Mouse (Mus musculus): Measurements from ENCODE around the gene Gm38100.

The Gm38100 gene

DNA sequence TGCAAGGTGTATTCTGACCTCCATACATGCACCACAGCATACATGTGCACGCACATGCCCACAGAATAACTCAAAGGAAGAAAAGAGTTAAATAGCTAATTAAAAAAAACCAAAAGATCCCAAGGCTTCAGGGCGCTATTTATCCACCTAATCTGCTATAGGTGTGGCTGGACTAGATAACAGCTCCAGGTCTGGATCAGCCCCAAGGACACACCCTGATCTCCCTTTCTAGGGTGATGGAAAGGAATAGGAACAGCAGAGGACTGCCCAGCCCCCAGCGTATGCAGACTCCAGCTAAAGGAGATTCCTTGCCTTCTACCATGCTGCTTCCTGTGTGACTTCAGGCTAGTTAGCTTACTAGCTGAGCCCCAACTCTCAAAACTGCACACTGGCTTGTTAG, 8.1 kb upstream of the Gm38100 start:
- TF ChIP-seq POU5F1 (IDR thresholded peaks at IDR 0.05; ENCODE audit: borderline replicate concordance, low read length) (no peak), CTCF (conservative IDR thresholded peaks at IDR 0.05; ENCODE audit: low read length) (no peak)
- no peaks in the 10 kb centered on the region for H3K9me3 ChIP-seq (ENCODE audit: low read length)
- no peak overlapping the region for H3K4me3 ChIP-seq (replicated peaks; ENCODE audit: low read length)
- peaks cover 38% of the 10 kb centered on the region for H3K36me3 ChIP-seq (ENCODE audit: insufficient read depth, low read length)
- H3K4me1 ChIP-seq (replicated peaks; ENCODE audit: low read depth, low read length) = peaks cover 9% of the 10 kb centered on the region
- no peaks in the 10 kb centered on the region for H3K27me3 ChIP-seq (ENCODE audit: insufficient read depth, low read length)

DNA sequence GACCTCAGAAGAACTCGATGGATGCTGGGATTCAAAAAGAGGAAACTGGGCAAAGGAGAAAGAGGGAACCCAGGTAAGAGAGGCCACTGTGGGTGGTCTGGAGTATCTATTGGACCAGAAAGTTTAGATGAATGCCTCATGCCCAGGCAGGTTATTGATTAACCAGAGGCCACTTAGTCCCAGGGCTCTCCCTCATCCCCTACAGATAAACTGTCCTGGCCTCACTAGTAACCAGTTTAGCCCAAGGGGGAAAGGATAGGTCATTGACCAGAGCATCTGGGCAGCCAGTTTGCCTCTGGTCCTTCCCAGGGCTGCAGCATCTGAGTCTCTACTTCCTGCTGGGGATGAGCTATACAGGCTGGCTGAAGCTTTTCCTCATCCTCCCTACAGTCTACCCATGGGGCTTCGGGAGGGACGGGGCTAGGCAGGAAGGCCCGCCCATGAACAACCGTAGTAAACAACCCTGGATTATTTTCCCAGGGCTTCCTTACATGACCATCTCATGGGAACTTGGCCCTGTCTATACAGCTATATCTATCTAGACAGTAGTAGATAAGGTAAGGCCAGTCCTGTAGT, 6.3 kb upstream of the Gm38100 start:
- Histone ChIP-seq H3K36me3 (ENCODE audit: insufficient read depth, low read length) (peaks cover 20% of the 10 kb centered on the region), H3K4me3 (replicated peaks; ENCODE audit: low read length) (no peak overlapping the region), H3K9me3 (ENCODE audit: low read length) (no peaks in the 10 kb centered on the region), H3K4me1 (replicated peaks; ENCODE audit: low read depth, low read length) (peaks cover 9% of the 10 kb centered on the region), H3K27me3 (ENCODE audit: insufficient read depth, low read length) (0 out of 2 replicates have a peak, but pooled peaks cover 3% of the 10 kb centered on the region)
- no peak for TF ChIP-seq POU5F1 (IDR thresholded peaks at IDR 0.05; ENCODE audit: borderline replicate concordance, low read length)
- TF ChIP-seq CTCF (conservative IDR thresholded peaks at IDR 0.05; ENCODE audit: low read length) = no peak
- no peak for TF ChIP-seq NANOG (IDR thresholded peaks at IDR 0.05; ENCODE audit: borderline replicate concordance, low read length)

DNA sequence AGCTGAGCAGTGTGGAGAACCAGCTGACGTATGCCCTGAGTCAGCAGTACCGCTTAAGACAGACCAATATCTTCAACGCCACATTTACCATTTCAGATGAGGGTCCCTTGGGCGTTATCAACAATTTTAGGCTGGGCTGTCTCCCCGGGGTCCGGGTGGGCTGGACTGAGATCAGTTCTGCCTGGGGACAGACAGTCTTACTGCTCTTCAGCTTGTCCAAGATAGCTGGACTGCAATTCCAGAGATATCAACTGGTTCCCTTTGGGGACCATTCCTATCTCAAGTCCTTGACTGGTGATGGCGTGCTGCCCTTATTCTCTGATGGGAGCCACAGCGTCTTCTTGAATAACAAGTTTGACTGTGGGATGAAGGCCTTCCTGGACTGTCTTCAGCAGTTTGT, 962 bp downstream of the Gm38100 start:
- no peaks in the 10 kb centered on the region for H3K4me1 ChIP-seq (replicated peaks; ENCODE audit: low read depth, low read length)
- H3K4me3 ChIP-seq (replicated peaks; ENCODE audit: low read length) = 0 out of 2 replicates have a peak overlapping the region, but pooled peaks have one; percentile 13
- H3K36me3 ChIP-seq (ENCODE audit: insufficient read depth, low read length) = no peaks in the 10 kb centered on the region
- H3K27me3 ChIP-seq (ENCODE audit: insufficient read depth, low read length) = peaks cover 9% of the 10 kb centered on the region; the same call in 1 of the 2 replicates
- TF ChIP-seq NANOG (IDR thresholded peaks at IDR 0.05; ENCODE audit: borderline replicate concordance, low read length) (no peak), POU5F1 (IDR thresholded peaks at IDR 0.05; ENCODE audit: borderline replicate concordance, low read length) (no peak), CTCF (conservative IDR thresholded peaks at IDR 0.05; ENCODE audit: low read length) (no peak)
- no peaks in the 10 kb centered on the region for H3K9me3 ChIP-seq (ENCODE audit: low read length)

DNA sequence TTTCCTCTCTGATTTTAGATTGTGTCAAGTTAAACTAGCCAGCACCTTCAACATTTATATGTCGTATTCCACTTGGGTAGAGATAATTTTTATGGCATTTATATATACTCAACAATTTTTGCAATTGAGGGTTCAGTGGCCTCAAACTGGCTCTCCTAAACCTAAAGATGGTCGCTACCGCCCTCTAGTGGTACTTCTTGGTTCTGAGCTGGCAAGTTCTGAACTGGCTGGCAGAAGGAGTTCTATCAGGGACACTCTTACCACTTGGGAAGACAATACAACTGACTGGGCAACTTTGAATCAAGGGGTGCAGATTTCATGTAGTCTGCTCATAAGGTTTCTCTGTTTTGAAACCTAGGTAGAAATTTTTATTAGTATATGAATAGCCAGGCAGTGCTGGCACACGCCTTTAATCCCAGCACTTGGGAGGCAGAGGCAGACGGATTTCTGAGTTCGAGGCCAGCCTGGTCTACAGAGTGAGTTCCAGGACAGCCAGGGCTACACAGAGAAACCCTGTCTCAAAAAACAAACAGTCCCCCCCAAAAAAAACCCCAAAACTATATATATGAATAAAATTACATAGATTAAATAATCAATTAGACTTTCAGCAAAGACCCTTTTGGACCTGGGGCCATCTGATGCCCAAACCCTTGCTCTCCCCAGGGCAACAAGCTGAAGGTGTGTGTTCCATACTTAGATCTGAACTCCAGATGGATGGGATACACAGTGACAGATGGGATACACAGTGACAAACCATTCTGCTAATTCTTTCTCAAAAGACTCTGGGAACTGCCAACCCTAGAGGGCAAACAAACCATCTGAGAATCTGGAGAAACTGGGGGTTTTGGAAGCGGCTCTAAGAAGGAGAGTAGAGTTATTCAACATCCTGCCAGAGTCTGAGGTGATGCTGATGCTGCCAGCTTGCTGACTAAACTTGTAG, 4.0 kb downstream of the Gm38100 start:
- no peaks in the 10 kb centered on the region for H3K36me3 ChIP-seq (ENCODE audit: insufficient read depth, low read length)
- peaks cover 6% of the 10 kb centered on the region; the same call in 1 of the 2 replicates for H3K27me3 ChIP-seq (ENCODE audit: insufficient read depth, low read length)
- TF ChIP-seq NANOG (IDR thresholded peaks at IDR 0.05; ENCODE audit: borderline replicate concordance, low read length) = no peak
- TF ChIP-seq POU5F1 (IDR thresholded peaks at IDR 0.05; ENCODE audit: borderline replicate concordance, low read length) = no peak
- TF ChIP-seq CTCF (conservative IDR thresholded peaks at IDR 0.05; ENCODE audit: low read length) = peak; percentile 64
- no peaks in the 10 kb centered on the region for H3K4me1 ChIP-seq (replicated peaks; ENCODE audit: low read depth, low read length)
- no peak overlapping the region for H3K4me3 ChIP-seq (replicated peaks; ENCODE audit: low read length)
- no peaks in the 10 kb centered on the region for H3K9me3 ChIP-seq (ENCODE audit: low read length)

DNA sequence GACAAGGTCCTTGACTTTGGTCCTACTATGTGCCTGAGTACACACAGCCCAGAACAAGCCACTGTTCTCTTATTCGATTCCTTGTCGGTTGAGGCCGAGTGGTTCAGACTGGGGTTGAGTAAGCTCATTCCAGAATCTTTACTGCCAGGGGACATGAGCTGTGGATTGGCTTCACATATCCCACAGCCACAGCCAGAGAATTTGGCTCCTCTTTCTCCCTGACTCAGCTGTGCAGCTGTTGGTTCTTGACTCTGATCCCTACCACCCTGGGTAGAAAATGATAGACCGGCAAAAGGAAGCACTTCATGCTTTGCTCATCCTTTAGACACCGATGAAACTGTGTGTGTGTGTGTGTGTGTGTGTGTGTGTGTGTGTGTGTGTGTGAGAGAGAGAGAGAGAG, 11.3 kb downstream of the Gm38100 start:
- Histone ChIP-seq H3K9me3 (ENCODE audit: low read length) (peaks cover 5% of the 10 kb centered on the region; the same call in 1 of the 2 replicates), H3K4me1 (replicated peaks; ENCODE audit: low read depth, low read length) (peaks cover 3% of the 10 kb centered on the region; the same call in 1 of the 2 replicates), H3K27me3 (ENCODE audit: insufficient read depth, low read length) (0 out of 2 replicates have a peak, but pooled peaks cover 3% of the 10 kb centered on the region), H3K36me3 (ENCODE audit: insufficient read depth, low read length) (no peaks in the 10 kb centered on the region), H3K4me3 (replicated peaks; ENCODE audit: low read length) (no peak overlapping the region)
- TF ChIP-seq CTCF (conservative IDR thresholded peaks at IDR 0.05; ENCODE audit: low read length) (no peak), NANOG (IDR thresholded peaks at IDR 0.05; ENCODE audit: borderline replicate concordance, low read length) (no peak), POU5F1 (IDR thresholded peaks at IDR 0.05; ENCODE audit: borderline replicate concordance, low read length) (no peak)

DNA sequence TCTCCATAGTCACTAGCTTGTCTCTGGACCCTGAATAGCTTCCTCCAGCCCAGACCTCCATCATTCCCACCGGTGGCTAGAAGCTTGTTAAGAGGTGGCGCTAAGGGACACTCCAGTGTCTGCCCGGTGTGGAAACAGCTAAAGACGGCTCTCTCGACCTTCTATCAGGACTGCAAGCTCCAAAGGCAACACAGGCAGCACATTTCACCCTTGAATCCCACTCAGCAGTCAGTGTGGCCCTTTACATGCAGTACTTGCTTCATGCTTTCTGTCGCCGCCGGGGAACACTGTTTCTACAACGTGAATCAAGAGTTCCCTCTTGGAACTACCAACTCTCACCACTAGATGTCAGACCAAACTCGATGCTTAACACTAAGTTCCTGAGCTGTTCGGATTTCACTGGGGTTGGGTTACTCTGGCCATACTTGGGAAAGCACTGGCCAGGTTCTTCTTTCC, 16.2 kb downstream of the Gm38100 start:
- peaks cover 3% of the 10 kb centered on the region; the same call in 1 of the 2 replicates for H3K4me1 ChIP-seq (replicated peaks; ENCODE audit: low read depth, low read length)
- H3K36me3 ChIP-seq (ENCODE audit: insufficient read depth, low read length) = no peaks in the 10 kb centered on the region
- TF ChIP-seq NANOG (IDR thresholded peaks at IDR 0.05; ENCODE audit: borderline replicate concordance, low read length) (no peak), POU5F1 (IDR thresholded peaks at IDR 0.05; ENCODE audit: borderline replicate concordance, low read length) (no peak), CTCF (conservative IDR thresholded peaks at IDR 0.05; ENCODE audit: low read length) (peak; percentile 73)
- peaks cover 5% of the 10 kb centered on the region; the same call in 1 of the 2 replicates for H3K9me3 ChIP-seq (ENCODE audit: low read length)
- H3K4me3 ChIP-seq (replicated peaks; ENCODE audit: low read length) = 0 out of 2 replicates have a peak overlapping the region, but pooled peaks have one; percentile 23
- 0 out of 2 replicates have a peak, but pooled peaks cover 3% of the 10 kb centered on the region for H3K27me3 ChIP-seq (ENCODE audit: insufficient read depth, low read length)

DNA sequence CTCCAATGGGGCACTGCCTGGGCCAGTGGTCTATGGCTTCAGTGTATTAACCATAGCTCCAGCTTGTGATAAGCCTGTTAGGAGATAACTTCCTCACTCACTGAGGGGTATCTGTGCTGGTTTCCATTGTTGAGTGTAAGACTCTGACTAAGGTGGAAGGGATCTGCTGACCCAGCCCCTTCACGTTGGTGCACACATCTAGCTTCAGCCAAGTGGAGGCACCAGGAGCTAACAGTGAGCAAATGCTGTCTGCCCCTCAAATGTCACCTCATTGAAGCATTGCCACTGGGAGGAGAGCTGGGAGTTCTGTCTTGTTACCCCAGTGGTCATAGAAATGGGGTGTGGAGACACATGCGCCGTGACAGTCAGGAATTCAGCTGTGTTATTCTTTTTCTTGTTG, 18.6 kb downstream of the Gm38100 start:
- Histone ChIP-seq H3K36me3 (ENCODE audit: insufficient read depth, low read length) (no peaks in the 10 kb centered on the region), H3K4me1 (replicated peaks; ENCODE audit: low read depth, low read length) (peaks cover 3% of the 10 kb centered on the region; the same call in 1 of the 2 replicates), H3K9me3 (ENCODE audit: low read length) (no peaks in the 10 kb centered on the region), H3K27me3 (ENCODE audit: insufficient read depth, low read length) (no peaks in the 10 kb centered on the region), H3K4me3 (replicated peaks; ENCODE audit: low read length) (no peak overlapping the region)
- no peak for TF ChIP-seq NANOG (IDR thresholded peaks at IDR 0.05; ENCODE audit: borderline replicate concordance, low read length)
- TF ChIP-seq CTCF (conservative IDR thresholded peaks at IDR 0.05; ENCODE audit: low read length) = no peak
- no peak for TF ChIP-seq POU5F1 (IDR thresholded peaks at IDR 0.05; ENCODE audit: borderline replicate concordance, low read length)

DNA sequence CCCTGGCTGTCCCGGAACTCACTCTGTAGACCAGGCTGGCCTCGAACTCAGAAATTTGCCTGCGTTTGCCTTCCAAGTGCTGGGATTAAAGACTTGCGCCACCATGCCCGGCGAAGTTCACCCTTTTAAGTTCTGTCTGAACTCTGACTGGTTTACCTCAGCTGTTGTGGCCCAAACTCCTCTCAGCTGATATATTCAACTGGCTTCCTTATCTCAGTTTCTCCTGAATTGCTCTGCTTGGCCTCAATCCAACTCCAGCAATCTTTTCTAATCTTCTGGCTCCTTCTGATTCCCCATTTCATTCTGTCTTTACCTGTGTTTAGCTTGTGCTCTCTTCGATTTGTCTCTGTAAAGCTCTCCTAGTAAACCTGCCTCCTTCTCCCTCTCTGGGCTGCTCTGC, 23.0 kb downstream of the Gm38100 start:
- Histone ChIP-seq H3K4me1 (replicated peaks; ENCODE audit: low read depth, low read length) (no peaks in the 10 kb centered on the region), H3K9me3 (ENCODE audit: low read length) (no peaks in the 10 kb centered on the region), H3K27me3 (ENCODE audit: insufficient read depth, low read length) (no peaks in the 10 kb centered on the region), H3K36me3 (ENCODE audit: insufficient read depth, low read length) (no peaks in the 10 kb centered on the region), H3K4me3 (replicated peaks; ENCODE audit: low read length) (no peak overlapping the region)
- no peak for TF ChIP-seq POU5F1 (IDR thresholded peaks at IDR 0.05; ENCODE audit: borderline replicate concordance, low read length)
- TF ChIP-seq CTCF (conservative IDR thresholded peaks at IDR 0.05; ENCODE audit: low read length) = no peak
- TF ChIP-seq NANOG (IDR thresholded peaks at IDR 0.05; ENCODE audit: borderline replicate concordance, low read length) = no peak
